Mouse (Mus musculus) midbrain, embryonic 16.5 days (tissue): ENCODE data around the gene Rdm1. TPM values are rescaled to one million over a fixed set of nuclear protein-coding genes. Genes with fewer than 3 reads are reported as not detected.
"Not testable (repeated sequence)": the region's sequence is repeated elsewhere in the genome, so short reads cannot be mapped to it uniquely, and the experiment has no call there.

Source experiments
- ATAC-seq: fragments of 200-750 bp; cut with Nextera tagmentation; 2 replicates; pipeline ENCODE4 v1.8.0; 2017; ENCODE audit warnings: moderate TSS enrichment
- H3K27ac ChIP-seq: fragments of 300-500 bp; sonication (generic); 2 replicates; pipeline ENCODE4 v1.5.1; 2014; ENCODE audit warnings: mild to moderate bottlenecking, low read length, mixed read lengths
- H3K27me3 ChIP-seq: fragments of 300-500 bp; sonication (generic); 2 replicates; pipeline ENCODE4 v1.6.1; 2014; ENCODE audit warnings: low read depth, low read length, mixed read lengths; ENCODE audit not compliant: control insufficient read depth, insufficient read depth
- H3K36me3 ChIP-seq: fragments of 300-500 bp; sonication (generic); 2 replicates; pipeline ENCODE4 v1.6.1; 2014; ENCODE audit warnings: mild to moderate bottlenecking, low read length, moderate library complexity, mixed read lengths; ENCODE audit not compliant: control insufficient read depth, insufficient read depth
- H3K4me1 ChIP-seq: fragments of 300-500 bp; sonication (generic); 2 replicates; pipeline ENCODE4 v1.6.1; 2014; ENCODE audit warnings: mild to moderate bottlenecking, low read length, mixed read lengths; ENCODE audit not compliant: control insufficient read depth, insufficient read depth
- H3K4me2 ChIP-seq: fragments of 300-500 bp; sonication (generic); 2 replicates; pipeline ENCODE4 v1.6.1; 2014; ENCODE audit warnings: mild to moderate bottlenecking, low read length, mixed read lengths
- H3K4me3 ChIP-seq: fragments of 300-500 bp; sonication (generic); 2 replicates; pipeline ENCODE4 v1.5.1; 2014; ENCODE audit warnings: low read depth, mild to moderate bottlenecking, low read length, moderate library complexity, mixed read lengths
- H3K9ac ChIP-seq: fragments of 300-500 bp; sonication (generic); 2 replicates; pipeline ENCODE4 v1.6.1; 2014; ENCODE audit warnings: low read depth, low read length, mixed read lengths
- H3K9me3 ChIP-seq: fragments of 300-500 bp; sonication (generic); replicated peaks from 2 replicates; pipeline ENCODE4 v1.6.1; 2014; ENCODE audit warnings: mild to moderate bottlenecking, low read length, mixed read lengths; ENCODE audit not compliant: control insufficient read depth, poor library complexity, severe bottlenecking
- WGBS: fragments of 180-500 bp; shearing (Covaris S2); extraction: QIAGEN DNeasy Blood & Tissue Kit; methylation state at CpG from one replicate; pipeline ENCODE4 v1.1.7; 2014; 5-methylcytosine and 5-hydroxymethylcytosine counted together
- polyA plus RNA-seq: library from polyadenylated mRNA; unstranded; fragments of >200 nt; fragmentation: Nextera tagmentation; extraction: Ambion mirVana; gene quantifications from 2 replicates; pipeline ENCODE4 v1.2.1, GENCODE M21; 2015

Gene Rdm1
- 10.6 and 10.7 TPM in 2 replicates for polyA plus RNA-seq

GRCm38 (mm10) chr11:101626995-101627856 lies at the start of gene Rdm1:
TSS of gene Rdm1 (plus strand) at chr11:101627195.
- peak; percentile 93 for ATAC-seq
- under 1% methylated on average over 32 of the region's 34 CpGs for WGBS
- peak within 1 kb of the TSS; percentile 75 for H3K4me3 ChIP-seq
- peak within 1 kb of the TSS; percentile 68 for H3K9ac ChIP-seq
- H3K36me3 ChIP-seq: no peaks in the 10 kb centered on the region
- H3K9me3 ChIP-seq: no peaks in the 10 kb centered on the region
- H3K27me3 ChIP-seq: no peaks in the 10 kb centered on the region
- H3K4me1 ChIP-seq: peaks cover 8% of the 10 kb centered on the region
- H3K27ac ChIP-seq: peak within 1 kb of the TSS; percentile 89
- peak within 1 kb of the TSS; percentile 99 for H3K4me2 ChIP-seq

- H3K36me3 ChIP-seq: peaks cover 43% of the 10 kb centered on the region
- H3K9me3 ChIP-seq: no peaks in the 10 kb centered on the region
- WGBS: 79% methylated on average over 6 of the region's 6 CpGs
- no peak overlapping the region for H3K9ac ChIP-seq
- H3K4me3 ChIP-seq: no peak overlapping the region
- no peak overlapping the region for H3K27ac ChIP-seq
- peaks cover 4% of the 10 kb centered on the region; the same call in 1 of the 2 replicates for H3K4me1 ChIP-seq
- H3K27me3 ChIP-seq: no peaks in the 10 kb centered on the region
- no peak for ATAC-seq
- no peak overlapping the region for H3K4me2 ChIP-seq
Measured at GRCm38 (mm10) chr11:101581081-101581764, 45.8 kb upstream of the Rdm1 start.

GRCm38 (mm10) chr11:101582054-101583035 lies 44.6 kb upstream of the Rdm1 start, which contains the start of gene Tmem106a:
TSS of gene Tmem106a (plus strand) at chr11:101582242.
- Histone ChIP-seq H3K4me3 (peak within 1 kb of the TSS; percentile 19), H3K9me3 (no peaks in the 10 kb centered on the region), H3K4me2 (peak within 1 kb of the TSS; percentile 44), H3K27ac (no peak within 1 kb of the TSS), H3K27me3 (no peaks in the 10 kb centered on the region), H3K9ac (peak within 1 kb of the TSS; percentile 34; the same call in 1 of the 2 replicates), H3K36me3 (peaks cover 35% of the 10 kb centered on the region), H3K4me1 (peaks cover 4% of the 10 kb centered on the region; the same call in 1 of the 2 replicates)
- no peak for ATAC-seq
- WGBS: 22% methylated on average over 30 of the region's 31 CpGs

- Histone ChIP-seq H3K4me1 (peaks cover 4% of the 10 kb centered on the region; the same call in 1 of the 2 replicates), H3K9ac (no peak overlapping the region), H3K36me3 (peaks cover 28% of the 10 kb centered on the region), H3K27me3 (no peaks in the 10 kb centered on the region), H3K27ac (no peak overlapping the region), H3K9me3 (no peaks in the 10 kb centered on the region), H3K4me3 (no peak overlapping the region), H3K4me2 (no peak overlapping the region)
- no peak for ATAC-seq
- WGBS: 87% methylated on average over 2 of the region's 2 CpGs
Measured at GRCm38 (mm10) chr11:101583205-101583604, 43.8 kb upstream of the Rdm1 start.

- H3K4me3 ChIP-seq, H3K27ac ChIP-seq, H3K4me1 ChIP-seq, H3K9me3 ChIP-seq, H3K4me2 ChIP-seq, H3K9ac ChIP-seq, H3K27me3 ChIP-seq, ATAC-seq: not testable (repeated sequence)
- H3K36me3 ChIP-seq: peaks cover 16% of the 10 kb centered on the region
- 100% methylated on average over 1 of the region's 1 CpGs for WGBS
Measured at GRCm38 (mm10) chr11:101585031-101585430, 42.0 kb upstream of the Rdm1 start.

- no peak overlapping the region for H3K4me2 ChIP-seq
- H3K9ac ChIP-seq: no peak overlapping the region
- H3K27me3 ChIP-seq: no peaks in the 10 kb centered on the region
- no peak for ATAC-seq
- H3K4me3 ChIP-seq: no peak overlapping the region
- WGBS: 83% methylated on average over 4 of the region's 4 CpGs
- peaks cover 8% of the 10 kb centered on the region for H3K36me3 ChIP-seq
- no peak overlapping the region for H3K27ac ChIP-seq
- no peaks in the 10 kb centered on the region for H3K9me3 ChIP-seq
- peaks cover 4% of the 10 kb centered on the region; the same call in 1 of the 2 replicates for H3K4me1 ChIP-seq
Measured at GRCm38 (mm10) chr11:101585805-101586204, 41.2 kb upstream of the Rdm1 start.

- Histone ChIP-seq H3K4me1 (no peaks in the 10 kb centered on the region), H3K27me3 (no peaks in the 10 kb centered on the region), H3K9me3 (no peaks in the 10 kb centered on the region), H3K9ac (no peak overlapping the region), H3K36me3 (0 out of 2 replicates have a peak, but pooled peaks cover 4% of the 10 kb centered on the region), H3K4me2 (no peak overlapping the region), H3K27ac (no peak overlapping the region), H3K4me3 (no peak overlapping the region)
- ATAC-seq: no peak
- WGBS: 93% methylated on average over 10 of the region's 10 CpGs
Measured at GRCm38 (mm10) chr11:101587676-101588075, 39.3 kb upstream of the Rdm1 start.

- Histone ChIP-seq H3K4me2 (no peak overlapping the region), H3K9ac (no peak overlapping the region), H3K9me3 (no peaks in the 10 kb centered on the region), H3K27me3 (no peaks in the 10 kb centered on the region), H3K4me1 (no peaks in the 10 kb centered on the region), H3K4me3 (no peak overlapping the region), H3K36me3 (0 out of 2 replicates have a peak, but pooled peaks cover 4% of the 10 kb centered on the region), H3K27ac (no peak overlapping the region)
- WGBS: 96% methylated on average over 7 of the region's 7 CpGs
- no peak for ATAC-seq
Measured at GRCm38 (mm10) chr11:101588868-101589267, 38.1 kb upstream of the Rdm1 start.
